Mouse (Mus musculus) embryo, embryonic 9.5 days (tissue): ENCODE measurements at regions not wholly inside any gene's neighbourhood (a gene's known extent, or its start where the extent isn't known, plus 50 kb on each side); places are given as distances from the start of the nearest gene placed in this dataset.

Source experiments
- DNase-seq: peaks from one replicate; pipeline ENCODE4 v3.0.0-alpha.2; 2017; ENCODE audit errors: extremely low spot score

DNA sequence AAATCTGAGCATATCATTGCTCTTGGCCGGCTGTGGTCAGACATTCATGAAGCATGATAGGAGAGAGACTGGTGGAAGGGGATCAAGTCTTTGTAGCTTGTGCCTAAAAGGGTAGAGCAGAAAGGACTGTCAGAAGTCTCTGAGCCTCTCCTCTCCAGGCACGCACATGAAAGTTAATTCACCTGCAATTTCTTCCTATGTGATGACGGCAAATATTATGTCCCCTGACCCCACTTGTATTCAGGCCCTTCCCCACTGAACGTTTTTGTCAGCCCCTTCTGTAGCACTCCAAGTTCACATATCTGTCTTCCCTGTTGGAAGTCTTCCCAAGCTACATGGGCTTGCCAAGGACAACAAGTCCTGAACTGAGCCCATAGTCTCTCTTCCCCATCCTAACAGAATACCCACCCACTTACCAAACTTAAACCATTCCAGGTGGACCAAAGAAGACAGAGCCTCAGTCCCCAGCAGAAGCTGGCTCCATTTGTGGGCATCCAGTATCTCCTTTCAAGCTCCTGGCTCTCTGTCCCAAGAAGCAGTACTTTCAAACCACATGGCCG is 719.3 kb downstream of the Tns3 start:
- no peak for DNase-seq

DNA sequence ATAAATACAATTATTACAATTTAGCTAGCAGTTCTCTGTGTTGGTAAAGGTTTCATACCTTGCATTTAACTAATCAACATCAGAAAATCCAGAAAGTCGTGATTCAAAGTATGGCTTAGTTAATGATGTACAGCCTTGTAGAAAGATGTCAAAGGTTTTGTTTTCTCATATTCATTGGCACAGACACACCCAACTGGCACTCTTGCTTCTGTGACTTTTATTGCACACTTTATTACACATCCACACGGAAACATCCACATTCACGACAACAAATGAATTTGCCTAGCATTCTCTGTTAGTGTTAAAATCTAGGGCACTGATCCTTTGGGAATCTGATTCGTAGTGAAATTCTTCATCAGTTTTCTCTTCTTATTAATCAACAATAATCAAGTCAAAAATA is 720.0 kb downstream of the Tns3 start:
- DNase-seq = no peak

DNA sequence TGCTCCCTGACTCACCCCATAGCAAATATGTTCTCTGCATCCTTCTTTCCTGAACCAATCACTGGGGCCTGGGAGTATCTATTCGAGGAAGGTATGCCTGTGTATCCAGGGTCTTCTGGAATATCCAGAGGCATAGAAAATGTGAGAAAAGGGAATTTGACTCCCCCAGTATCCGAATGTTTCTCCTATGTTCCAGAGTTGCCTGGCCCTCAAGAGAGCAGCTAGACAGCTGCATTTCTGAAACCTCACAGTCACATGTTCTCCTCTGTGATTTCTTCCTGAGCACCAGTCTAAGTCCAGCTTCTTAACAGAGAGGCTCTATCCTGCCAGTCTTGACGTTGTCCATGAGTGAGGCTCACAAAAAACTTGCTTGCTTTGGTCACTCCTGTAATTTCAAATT is 719.9 kb upstream of the Igfbp3 start:
- DNase-seq = no peak

DNA sequence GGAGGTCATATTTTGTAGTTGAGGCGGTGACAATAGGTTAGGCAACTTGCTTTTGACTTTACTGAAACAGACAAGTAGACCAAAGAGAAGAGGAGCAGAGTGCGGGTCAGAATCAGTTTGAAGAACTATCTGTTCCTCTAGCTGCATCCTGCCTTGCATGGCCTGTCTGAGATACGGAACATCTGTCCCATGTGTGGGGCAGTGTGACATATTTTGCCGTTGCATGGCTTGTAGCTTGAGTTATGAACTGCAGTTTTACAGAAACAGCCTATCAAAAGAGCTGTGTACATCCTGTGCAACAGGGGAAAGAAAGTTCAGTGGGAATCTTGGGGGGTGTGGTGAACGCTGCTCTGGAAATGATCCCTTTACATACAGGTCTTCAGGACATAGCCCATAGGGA is 718.9 kb upstream of the Igfbp3 start:
- DNase-seq = no peak

DNA sequence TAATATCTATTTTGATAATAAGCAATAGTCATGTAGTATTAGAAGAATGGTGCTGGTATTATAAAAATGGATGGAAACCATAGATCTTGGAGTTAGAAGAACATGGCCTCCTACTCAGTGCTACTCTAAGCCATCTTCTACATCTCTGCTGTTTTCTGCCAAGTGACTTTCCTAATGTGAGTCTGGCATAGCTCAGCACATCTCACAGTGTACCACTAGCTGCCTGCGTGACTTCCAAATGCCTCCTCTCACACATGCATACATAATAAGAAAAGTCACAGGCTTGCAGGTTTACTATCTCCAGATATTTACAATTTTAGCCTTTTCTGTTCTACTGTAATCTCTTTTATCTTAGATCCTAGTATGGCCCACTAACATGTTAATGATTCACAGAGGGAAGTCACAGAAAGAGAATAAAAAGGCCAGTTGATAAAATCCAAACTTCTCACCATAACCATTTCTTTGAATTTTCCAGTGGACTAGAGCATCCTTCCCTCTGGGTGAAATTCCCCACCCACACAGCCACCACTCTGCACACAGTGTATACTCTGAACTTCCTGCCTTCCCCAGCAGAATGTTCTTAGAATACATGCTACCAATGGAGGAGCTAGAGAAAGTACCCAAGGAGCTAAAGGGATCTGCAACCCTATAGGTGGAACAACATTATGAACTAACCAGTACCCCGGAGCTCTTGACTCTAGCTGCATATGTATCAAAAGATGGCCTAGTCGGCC is 717.5 kb upstream of the Igfbp3 start:
- no peak for DNase-seq

DNA sequence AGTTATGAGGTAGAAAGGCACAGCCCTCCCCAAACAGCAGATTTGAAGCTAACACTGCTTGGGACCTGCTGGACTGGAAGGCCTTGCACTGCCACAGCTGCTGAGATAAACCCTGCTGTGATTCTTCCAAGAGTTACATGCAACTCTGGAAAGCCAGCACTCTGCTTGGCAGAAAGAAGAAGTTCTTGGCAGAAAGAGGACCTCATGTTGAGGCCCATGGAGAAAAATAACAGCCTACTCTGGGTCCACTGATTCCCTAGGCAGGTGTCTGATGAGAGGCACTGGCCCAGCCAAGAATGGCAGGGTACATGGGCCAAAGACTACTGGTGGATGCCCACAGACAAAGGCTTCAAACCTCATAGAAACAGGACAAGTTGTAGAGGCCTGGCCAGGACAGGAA is 714.0 kb upstream of the Igfbp3 start:
- no peak for DNase-seq

DNA sequence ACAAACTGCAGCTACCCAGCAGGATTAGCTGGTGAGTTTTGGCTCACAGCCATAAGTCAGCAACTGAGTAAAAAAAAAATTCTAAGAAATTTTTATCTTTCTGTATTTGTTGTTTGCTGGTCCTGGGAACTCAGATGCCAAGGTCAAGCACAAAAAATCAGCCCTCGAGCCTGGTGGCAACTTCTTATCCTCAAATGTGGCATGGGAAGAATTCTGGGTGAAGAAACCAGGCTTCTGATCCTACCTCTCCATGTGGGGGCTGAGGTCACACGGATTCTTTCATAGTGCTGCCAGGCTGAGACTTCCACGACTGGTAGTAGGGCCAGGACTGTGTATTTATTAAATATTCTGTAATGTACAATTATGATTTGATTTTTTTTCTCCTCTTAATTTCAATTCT is 698.3 kb upstream of the Igfbp3 start:
- no peak for DNase-seq

DNA sequence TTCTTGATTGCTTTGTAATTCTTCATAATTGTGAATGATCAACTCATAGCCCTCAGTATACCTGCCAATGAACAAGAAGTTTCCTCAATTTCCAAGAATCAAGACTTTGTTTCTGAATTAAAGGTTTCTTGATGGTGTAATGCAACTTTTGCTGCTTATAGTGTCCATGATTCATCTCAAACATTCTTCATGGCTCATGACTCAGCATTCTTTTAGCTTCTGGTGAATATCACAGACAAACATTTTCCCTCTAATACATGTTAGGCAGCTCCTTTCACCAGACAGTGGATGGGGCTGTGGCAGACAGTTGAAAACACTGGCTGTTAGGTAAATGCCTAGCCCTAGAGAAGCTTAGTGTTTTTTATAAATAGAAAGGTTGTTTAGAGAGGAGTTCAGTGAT is 686.5 kb upstream of the Igfbp3 start:
- no peak for DNase-seq

DNA sequence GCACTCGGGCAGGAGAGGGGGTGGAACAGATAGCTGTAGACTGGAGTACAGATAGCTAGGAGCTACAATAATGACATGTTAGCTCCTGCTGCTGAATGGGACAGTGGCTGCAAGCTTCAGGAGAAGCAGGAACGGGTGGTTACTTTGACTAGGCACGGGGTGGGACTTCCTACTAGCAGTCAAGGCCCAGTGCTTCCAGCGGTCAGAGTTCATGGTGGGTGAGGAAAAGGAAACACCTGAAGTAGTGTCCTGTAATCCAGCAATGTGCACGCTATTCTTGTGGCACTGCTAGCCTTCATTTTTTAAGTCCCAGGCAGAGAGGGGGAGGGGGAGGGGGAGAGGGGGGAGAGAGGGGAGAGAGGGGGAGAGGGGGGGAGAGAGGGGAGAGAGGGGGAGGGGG is 684.5 kb upstream of the Igfbp3 start:
- no peak for DNase-seq

DNA sequence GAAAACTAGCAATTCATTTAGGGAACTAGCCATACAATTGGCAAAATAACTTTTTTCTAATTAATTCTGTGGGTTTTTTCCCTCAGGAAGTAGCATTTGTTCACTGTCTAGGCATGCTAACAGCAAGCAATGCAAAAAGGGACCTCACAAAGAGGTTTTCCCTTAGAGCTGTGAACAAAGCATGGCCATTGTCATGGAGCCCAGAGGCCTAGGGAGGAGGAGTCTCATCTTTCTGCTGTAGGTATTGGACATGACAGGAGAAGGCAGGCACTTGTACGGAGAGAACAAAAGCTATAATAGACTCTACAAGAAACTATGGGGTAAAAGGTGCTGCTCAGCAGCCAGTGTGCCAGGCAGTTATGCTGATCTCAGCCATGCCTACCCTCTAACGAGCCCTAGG is 666.8 kb upstream of the Igfbp3 start:
- no peak for DNase-seq

DNA sequence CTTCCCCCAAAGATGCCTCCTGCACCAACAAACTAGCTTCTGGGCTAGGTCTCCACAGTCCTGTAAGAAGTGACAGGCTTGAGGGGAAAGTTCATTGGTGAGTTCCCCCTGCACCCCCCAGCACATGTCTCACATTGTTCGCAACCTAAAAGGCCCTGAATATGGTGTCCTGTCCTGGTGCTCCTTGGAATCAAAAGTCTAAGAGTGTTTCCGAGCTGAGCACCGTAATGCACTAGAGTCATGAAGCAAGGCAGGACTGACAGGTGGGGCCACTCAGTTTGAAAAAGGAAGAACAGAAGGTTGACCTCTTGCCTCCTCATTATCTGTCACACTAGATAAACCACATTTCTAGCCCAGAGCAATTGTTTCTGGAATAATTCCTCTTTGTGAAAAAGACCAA is 650.4 kb upstream of the Igfbp3 start:
- no peak for DNase-seq

DNA sequence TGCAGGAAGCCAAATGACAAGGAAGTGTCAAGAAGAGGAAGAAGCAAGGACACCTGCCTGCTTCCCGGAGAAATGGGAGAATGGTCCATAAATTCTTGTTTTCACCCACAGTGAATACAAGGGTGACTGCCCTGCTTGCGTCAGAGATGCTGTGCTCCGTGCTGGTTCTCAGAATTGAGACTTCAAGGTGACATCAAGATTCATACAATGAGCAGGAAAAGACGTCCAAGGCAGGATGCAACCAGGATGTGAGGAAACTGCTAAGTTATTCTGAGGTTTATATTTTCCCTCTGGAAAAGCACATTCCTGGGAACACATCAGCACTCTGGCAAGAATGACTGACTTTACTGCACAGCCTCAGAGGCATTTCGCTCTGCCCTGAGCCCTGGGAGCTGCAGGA is 650.0 kb upstream of the Igfbp3 start:
- no peak for DNase-seq

DNA sequence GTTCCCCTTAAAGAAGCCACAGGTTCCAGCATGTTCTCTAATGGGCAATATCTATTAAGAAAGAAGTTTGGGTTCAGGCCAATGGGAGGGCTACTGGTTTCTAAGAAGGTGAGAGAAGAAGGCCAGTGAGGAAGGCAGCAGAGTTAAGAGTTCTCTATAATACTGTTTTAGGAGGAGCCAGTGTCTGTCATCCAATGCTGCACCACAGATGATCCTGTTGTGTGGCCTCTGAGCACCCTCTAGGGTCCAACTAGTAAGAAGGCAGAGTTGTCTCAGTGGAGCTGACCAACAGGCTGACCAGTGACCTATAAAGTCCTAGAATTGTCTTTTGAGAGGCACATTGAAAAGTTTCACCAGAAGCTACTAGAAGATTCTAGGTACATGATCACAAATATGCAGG is 648.8 kb upstream of the Igfbp3 start:
- no peak for DNase-seq

DNA sequence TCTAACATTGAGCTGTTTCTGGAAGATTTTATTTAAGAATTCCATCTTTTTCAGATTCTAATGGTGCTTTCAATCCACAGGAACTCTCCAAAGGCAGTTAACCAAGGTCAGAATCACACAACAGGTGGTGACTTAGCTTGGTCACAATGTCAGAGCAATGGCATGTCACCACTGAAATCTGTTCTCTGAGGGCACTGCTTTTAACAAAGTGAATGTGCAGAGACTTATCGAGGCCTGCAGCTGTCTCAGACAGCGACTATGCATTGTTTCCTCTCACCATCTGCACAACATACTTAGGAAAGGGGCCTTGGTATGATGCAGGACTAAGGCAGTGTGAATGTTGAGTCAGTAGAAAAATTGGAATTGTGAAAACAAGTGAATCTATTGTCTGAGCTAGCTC is 638.9 kb upstream of the Igfbp3 start:
- no peak for DNase-seq

DNA sequence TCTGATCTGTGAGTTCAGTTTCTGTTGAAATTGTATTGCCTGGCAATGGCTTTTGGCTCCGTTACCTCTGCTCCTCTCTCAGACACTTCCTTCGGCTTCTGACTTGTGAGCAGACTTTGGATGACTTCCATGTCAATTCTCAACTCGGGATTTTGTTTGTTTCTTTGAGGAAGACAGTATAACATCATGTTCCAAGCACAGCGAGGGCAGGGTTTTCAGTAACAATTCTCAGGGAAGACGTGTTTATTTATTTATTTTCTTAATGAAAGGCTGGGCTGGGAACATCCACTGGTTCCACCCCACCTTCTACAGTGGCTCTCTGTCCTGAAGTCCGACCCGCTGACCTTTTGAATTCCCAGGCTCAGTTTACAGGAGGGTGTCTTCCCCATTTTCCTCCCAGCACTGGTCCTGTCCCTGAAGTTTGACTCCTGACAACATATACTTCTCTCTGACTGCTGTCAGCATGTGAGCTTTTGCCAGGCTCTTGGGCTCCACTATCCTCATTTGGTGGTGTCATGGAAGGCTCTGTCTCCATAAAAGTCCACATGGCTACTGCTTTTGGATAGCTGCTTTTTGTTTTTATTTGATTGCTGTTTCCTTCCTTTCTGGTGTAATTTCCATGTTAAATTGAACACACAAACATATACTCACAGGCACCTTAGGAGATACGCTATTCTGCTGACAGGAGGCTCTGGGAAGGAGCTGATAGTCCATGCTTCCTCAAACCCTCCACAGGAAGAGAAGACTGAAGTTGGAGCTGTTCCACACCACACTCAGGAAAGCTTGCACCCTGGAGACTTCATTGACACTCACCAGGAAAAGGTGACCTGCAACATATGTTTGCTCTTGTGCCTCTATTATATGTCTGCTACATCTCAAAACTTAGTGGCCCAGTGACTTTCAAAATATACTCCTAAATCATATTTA is 624.9 kb upstream of the Igfbp3 start:
- DNase-seq = no peak

DNA sequence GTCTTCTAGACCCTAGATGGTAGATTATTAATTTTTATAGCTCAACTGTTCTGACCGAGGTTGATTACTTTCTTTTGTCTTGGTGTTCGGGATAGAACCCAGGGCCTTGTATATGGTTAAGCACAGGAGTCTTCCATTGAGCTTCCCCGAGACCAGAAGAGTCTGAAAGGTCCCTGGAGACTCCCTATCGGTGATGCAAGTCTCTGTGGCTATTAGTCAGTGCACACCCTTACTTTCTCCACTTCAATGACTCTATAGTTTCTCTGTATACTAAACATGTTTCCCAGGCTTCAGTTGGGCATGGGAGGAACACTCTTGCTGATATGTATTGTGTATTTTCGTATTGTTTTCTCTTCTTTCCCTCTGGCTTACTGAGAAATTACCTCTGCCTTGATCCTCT is 623.8 kb upstream of the Igfbp3 start:
- DNase-seq = no peak

DNA sequence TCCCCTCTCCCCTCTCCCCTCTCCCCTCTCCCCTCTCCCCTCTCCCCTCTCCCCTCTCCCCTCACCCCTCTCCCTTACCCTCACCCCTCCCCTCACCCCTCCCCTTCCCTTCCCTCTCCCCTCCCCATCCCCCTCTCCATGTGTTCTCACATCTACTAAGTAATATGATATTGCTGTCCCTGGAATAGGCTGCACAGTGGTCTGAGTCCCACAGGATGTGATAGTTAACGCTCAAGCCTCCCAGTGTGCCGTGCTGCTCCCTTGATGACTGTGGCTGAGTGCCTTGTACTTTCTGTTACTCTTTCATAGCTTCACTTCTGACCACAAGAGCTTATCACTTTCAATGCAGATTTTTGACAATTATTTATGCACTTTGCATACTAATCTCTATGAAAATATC is 620.4 kb upstream of the Igfbp3 start:
- DNase-seq = no peak

DNA sequence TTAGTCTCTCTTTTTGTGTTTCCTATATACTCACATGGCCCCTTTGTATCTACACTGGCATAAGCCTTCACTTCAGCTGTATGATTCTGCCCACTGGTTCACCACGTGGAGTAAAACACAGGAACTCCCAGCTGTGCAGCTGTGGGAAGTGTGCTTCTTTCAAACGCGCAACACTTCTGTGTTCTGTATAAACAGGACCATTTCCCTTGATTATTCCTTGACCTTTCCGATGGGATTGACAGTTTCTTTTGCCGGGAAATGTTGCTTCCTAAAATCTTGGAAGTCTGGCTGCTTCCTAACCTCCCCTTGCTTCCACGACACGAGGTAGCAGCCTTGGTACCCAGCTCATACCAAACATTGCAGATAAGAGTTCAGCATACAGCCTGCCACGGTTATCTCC is 618.7 kb upstream of the Igfbp3 start:
- no peak for DNase-seq

DNA sequence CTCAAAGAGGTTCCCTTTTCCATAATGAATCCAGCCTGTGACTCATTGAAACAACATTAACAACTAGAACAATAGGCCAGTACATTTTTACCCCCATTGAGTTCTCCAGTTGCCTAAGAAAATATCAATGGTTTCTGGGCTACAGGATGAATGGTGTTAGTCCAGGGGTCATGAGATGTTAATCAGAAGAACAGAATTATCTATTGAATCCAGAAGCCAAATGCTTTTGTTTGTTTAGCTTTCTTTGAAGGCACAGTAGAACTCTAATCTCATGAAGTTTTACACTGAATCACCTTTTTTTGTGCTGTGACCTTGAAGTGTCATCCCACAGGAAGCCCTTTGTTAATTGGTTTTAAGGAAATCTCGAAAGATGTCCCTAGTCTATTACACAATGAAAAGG is 616.0 kb upstream of the Igfbp3 start:
- DNase-seq = no peak

DNA sequence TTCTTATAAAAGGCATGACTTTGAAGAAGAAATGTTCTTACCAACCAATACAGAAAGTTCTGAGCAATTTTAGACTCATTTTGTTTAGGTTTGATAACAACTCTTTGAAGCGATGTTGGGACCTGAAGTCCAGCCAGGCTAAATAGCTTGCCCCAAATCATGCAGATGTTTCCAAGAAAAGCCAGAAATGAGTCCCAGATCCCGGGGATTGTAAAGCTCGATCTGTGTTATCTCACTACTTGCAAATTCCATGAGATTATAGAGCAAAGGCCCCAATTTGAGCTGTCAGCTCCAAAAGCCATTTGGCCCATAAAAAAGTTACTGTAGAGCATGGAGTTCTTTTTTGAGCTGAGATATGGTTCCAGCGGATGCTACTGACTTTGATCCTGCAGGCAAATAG is 614.3 kb upstream of the Igfbp3 start:
- no peak for DNase-seq

DNA sequence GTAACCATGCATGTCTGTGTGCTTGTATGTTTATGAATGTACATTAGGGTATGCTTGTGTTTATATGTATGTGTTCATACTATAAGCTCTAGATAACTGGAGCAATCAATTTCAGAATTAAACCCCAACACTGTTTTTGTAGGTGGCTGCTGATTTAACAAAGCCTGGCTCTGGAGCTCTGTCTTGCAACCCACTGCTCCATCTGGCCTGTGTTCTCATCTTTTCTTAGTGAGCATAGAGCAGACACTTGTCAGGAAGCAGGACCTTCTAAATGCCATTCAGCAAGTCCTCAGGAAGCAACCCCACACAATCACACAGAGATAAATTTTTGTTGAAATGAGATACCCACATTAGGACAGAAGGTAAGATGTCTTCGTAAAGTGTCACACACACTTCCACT is 613.7 kb upstream of the Igfbp3 start:
- no peak for DNase-seq

DNA sequence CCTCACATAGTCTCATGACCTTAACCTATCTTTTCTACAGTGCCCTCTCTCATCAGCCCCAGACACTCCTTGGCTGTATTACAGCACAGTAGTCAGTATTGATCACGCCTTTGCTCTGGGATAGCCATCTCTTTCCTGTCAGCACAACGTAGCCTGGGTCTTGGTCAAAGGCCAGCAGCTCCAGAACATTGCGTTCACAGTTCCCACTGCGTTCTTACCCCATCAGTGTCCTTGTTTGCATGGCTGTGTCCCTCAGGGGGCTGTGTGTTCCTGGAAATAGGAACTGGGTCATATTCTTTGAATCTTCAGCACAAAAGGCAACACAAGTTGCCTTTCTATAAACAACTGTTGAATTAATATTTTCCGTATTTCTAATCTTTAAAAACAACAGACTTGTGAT is 602.0 kb upstream of the Igfbp3 start:
- DNase-seq = no peak

DNA sequence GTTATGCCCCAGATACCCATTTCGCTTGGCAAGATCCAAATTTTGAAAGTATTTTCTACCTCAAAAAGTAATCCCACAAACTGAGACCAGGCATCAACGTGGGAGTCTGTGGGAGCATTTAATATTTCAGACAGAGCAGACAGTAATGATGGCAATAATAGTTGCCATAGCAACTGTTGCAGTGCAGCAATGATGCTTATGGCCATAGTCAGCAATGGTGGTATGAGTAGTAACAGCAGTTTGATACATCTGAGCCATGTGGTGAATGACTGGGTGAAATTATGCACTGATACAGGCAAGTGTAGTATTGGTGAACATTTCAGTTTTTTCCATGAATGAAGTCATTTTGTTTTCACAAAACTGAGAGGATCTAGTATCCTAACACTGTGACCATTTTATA is 600.8 kb upstream of the Igfbp3 start:
- no peak for DNase-seq
